Mouse (Mus musculus): ENCODE measurements around the gene Etv5.

DNA sequence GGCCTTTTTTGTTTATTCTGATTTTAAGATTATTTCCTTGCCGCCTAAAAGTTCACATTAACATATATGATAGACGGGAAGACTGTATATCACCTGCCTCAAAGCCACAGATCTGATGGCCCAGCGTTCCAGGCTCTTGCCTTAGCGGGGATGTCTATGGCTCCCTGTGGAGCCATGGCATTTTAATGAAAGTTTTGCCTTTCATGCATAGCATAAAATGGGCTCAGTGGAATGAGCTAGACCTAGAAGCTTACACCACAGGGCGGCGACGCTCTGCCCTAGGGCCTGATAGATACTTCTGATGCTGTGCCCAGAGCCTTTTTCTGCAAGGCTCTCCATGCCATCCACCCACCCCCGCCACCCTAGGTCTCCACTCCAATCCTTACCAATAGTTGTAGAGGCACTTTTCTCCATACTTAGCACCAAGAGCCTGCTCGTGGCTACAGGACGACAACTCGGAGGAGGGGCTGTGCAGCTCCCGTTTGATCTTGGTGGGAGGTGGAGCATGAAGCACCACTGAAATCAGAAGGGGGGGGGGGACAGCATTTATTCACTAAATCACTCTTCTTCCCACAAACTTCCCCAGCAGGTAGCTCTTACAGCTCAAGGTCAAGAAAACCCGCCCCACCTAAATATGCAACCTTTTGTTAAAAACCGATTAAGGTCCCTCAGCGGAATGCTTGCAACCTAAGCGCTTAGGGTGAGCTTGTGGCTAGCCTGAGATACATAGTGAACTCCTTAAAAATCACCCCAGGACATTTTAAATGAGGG lies 26.9 kb downstream of the Etv5 start:
- TF ChIP-seq POLR2A (IDR thresholded peaks at IDR 0.05; ENCODE audit: borderline replicate concordance, control insufficient read depth, low read depth, low read length) = no peak
- TF ChIP-seq CTCF (IDR thresholded peaks at IDR 0.05; ENCODE audit: control insufficient read depth, insufficient read depth, low read length) = no peak
